Mouse (Mus musculus) E14TG2a.4 (cell line): ENCODE measurements around the gene Ahcyl2.

ENCODE experiments used
- H3K27me3 ChIP-seq: 2 replicates; pipeline ENCODE4 v1.6.1; 2014; ENCODE audit warnings: low read length, control low read depth; ENCODE audit not compliant: insufficient read depth
- H3K36me3 ChIP-seq: 2 replicates; pipeline ENCODE4 v1.6.1; 2014; ENCODE audit warnings: low read length, control low read depth; ENCODE audit not compliant: insufficient read depth
- H3K4me1 ChIP-seq: replicated peaks from 2 replicates; pipeline ENCODE4 v1.6.1; 2014; ENCODE audit warnings: low read depth, low read length, control low read depth
- H3K4me3 ChIP-seq: replicated peaks from 2 replicates; pipeline ENCODE4 v1.5.1; 2014; ENCODE audit warnings: mild to moderate bottlenecking, low read length
- H3K9me3 ChIP-seq: 2 replicates; pipeline ENCODE4 v1.6.1; 2014; ENCODE audit warnings: low read length, control low read depth
- CTCF ChIP-seq: conservative IDR thresholded peaks from 2 replicates; pipeline ENCODE4 v1.5.1; 2014; ENCODE audit warnings: low read length
- NANOG ChIP-seq: IDR thresholded peaks from 2 replicates; pipeline ENCODE4 v1.6.1; 2014; ENCODE audit warnings: borderline replicate concordance, low read length, mixed read lengths
- POU5F1 ChIP-seq: IDR thresholded peaks from 2 replicates; pipeline ENCODE4 v1.6.1; 2014; ENCODE audit warnings: low read length, borderline replicate concordance

The Ahcyl2 gene

DNA sequence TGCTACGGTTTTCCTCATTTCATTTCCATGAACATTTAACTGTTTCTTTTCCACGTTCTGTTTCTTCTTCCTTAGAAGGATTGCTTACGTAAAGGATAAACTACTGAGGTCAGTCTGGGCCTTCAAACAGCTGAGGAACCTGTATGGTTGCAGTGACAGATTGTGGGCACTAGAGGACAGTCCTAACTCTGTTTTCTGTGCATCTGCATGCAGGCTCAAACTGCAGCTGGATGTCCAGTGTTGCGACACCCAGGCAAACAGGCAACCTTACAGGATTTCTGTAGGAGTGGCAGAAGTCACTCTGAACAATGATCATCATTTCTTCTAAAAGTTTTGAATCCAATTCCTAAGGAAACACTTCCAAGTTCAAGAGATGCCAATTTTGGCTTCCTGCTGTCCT, 5.3 kb upstream of the Ahcyl2 start:
- TF ChIP-seq NANOG (no peak), CTCF (peak; percentile 87), POU5F1 (no peak)
- H3K4me3 ChIP-seq: no peak overlapping the region
- H3K36me3 ChIP-seq: 0 out of 2 replicates have a peak, but pooled peaks cover 3% of the 10 kb centered on the region
- peaks cover 15% of the 10 kb centered on the region for H3K4me1 ChIP-seq
- no peaks in the 10 kb centered on the region for H3K9me3 ChIP-seq
- H3K27me3 ChIP-seq: no peaks in the 10 kb centered on the region

DNA sequence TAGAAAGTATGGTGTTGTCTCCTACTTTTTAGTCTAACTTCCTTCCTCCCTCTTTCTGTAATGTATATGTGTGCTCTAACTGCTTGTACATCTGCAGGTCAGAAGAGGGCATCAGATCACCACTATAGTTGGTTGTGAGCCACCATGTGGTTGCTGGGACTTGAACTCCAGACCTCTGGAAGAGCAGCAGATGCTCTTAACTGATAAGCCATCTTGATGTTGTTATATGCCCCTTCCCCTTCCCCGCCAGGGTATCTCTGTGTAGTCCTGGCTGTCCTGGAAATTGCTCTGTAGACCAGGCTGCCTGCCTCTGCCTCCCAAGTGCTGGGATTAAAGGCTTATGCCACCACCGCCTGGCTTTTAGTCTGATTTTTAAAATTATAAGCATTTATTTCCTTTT, 937 bp upstream of the Ahcyl2 start:
- Histone ChIP-seq H3K9me3 (no peaks in the 10 kb centered on the region), H3K4me3 (no peak overlapping the region), H3K36me3 (0 out of 2 replicates have a peak, but pooled peaks cover 4% of the 10 kb centered on the region), H3K27me3 (peaks cover 10% of the 10 kb centered on the region; the same call in 1 of the 2 replicates), H3K4me1 (peaks cover 16% of the 10 kb centered on the region)
- TF ChIP-seq POU5F1 (no peak), CTCF (no peak), NANOG (no peak)

DNA sequence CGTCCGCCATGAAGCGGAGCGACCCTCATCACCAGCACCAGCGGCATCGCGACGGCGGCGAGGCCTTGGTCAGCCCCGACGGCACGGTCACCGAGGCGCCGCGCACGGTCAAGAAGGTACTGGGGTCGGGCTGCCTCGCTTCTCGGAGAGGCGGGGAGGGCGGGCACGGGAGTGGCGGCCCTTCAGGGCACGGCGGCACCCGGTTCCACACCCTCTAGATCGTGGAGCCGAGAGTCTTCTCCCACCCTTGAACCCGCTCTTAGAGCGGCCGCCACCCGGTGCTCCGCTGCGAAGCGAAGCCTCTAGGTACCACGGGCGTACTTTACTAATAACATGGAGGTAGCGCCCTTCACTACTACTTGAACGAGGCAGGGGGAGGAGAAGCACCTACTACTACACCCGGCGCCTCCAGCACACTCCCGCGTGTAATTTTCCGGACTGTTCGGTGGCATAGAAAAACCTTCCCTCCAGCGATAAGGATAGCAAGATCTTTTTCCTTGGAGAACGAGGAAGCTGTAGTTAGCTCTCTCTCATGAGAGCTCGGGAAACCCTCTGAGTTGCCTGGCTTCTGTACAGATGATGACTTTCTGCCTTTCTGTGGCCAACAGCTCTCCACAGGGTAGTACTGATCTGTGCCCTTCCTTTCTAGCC, 1.1 kb downstream of the Ahcyl2 start:
- TF ChIP-seq CTCF: no peak
- TF ChIP-seq NANOG: no peak
- TF ChIP-seq POU5F1: no peak
- Histone ChIP-seq H3K36me3 (0 out of 2 replicates have a peak, but pooled peaks cover 4% of the 10 kb centered on the region), H3K9me3 (no peaks in the 10 kb centered on the region), H3K27me3 (peaks cover 10% of the 10 kb centered on the region; the same call in 1 of the 2 replicates), H3K4me1 (peaks cover 16% of the 10 kb centered on the region), H3K4me3 (peak overlapping the region; percentile 96)

DNA sequence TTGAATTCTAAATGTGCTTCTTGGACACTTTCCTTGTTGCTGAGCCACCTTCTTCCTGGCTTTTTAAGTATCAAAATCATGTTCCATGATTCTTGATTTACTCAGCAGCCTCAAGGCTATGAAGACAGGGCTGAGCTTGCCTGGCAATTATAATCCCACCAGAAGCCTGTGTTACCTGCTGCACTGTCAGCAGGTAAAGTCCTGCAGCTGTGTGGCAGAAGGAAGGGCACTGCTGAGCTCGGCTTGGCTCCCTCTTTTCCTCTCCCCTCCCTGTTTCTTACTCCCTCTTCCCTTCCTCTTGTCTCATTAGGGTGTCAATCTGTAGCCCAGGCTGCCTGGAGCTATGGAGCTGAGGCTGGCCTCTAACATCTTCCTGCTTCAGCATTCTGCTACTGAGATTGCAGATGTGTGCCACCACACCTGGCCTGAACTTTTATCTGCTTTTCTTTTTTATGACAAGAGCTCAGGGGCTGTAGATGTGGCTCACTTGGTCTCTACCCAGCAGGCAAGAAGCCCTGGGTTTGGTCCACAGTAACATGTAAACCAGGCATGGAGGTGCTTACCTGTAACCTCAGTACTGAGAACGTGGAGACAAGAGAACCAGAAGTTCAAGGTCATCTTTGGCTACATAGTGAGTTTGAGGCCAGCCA, 3.0 kb downstream of the Ahcyl2 start:
- TF ChIP-seq POU5F1: no peak
- TF ChIP-seq CTCF: no peak
- TF ChIP-seq NANOG: no peak

DNA sequence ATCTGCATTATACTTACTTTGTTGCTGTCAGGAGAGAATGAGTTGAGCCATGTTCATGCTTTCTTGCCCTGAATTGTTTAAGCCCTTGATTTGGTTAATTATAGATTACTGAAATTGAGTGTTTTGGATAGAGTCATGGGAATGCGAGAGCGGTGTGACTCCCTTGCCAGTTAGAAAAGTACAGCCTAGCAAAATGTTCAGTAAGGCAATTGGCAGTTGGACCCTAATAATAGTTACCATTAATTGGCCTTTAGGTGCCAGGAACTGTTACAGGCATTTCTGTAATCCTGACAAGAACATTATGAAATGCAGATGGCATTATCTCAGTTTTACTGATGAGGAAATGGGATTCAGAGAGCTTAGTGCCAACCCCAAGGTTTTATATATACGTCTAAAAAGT, 4.4 kb downstream of the Ahcyl2 start:
- TF ChIP-seq NANOG (no peak), CTCF (no peak), POU5F1 (no peak)
- peaks cover 10% of the 10 kb centered on the region; the same call in 1 of the 2 replicates for H3K27me3 ChIP-seq
- H3K36me3 ChIP-seq: 0 out of 2 replicates have a peak, but pooled peaks cover 4% of the 10 kb centered on the region
- no peak overlapping the region for H3K4me3 ChIP-seq
- peaks cover 16% of the 10 kb centered on the region for H3K4me1 ChIP-seq
- no peaks in the 10 kb centered on the region for H3K9me3 ChIP-seq

More for the DNA sequence above, 3.0 kb downstream of the Ahcyl2 start:
- H3K9me3 ChIP-seq: no peaks in the 10 kb centered on the region
- H3K36me3 ChIP-seq: 0 out of 2 replicates have a peak, but pooled peaks cover 4% of the 10 kb centered on the region
- peaks cover 10% of the 10 kb centered on the region; the same call in 1 of the 2 replicates for H3K27me3 ChIP-seq
- no peak overlapping the region for H3K4me3 ChIP-seq
- peaks cover 16% of the 10 kb centered on the region for H3K4me1 ChIP-seq

DNA sequence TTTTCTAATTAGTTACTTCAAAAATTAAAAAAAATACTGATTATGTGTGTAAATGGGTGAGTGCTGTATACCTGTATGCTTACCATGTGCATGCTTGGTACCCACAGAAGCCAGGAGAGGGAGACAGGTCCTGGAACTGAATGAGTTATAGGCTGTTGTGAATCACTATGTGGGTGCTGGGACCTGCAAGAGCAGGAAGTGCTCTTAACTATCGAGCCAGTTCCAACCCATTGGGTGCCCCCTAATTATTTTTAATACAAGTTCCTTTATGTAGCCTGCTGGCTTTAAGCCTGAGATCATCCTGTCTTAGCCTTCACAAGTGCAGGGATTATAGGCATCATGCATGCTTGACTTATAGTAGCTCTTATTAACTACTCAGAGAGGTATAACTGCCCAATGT, 6.3 kb downstream of the Ahcyl2 start:
- Histone ChIP-seq H3K36me3 (0 out of 2 replicates have a peak, but pooled peaks cover 4% of the 10 kb centered on the region), H3K27me3 (peaks cover 8% of the 10 kb centered on the region; the same call in 1 of the 2 replicates), H3K9me3 (no peaks in the 10 kb centered on the region), H3K4me3 (no peak overlapping the region), H3K4me1 (peaks cover 14% of the 10 kb centered on the region)
- TF ChIP-seq CTCF (no peak), NANOG (no peak), POU5F1 (no peak)

DNA sequence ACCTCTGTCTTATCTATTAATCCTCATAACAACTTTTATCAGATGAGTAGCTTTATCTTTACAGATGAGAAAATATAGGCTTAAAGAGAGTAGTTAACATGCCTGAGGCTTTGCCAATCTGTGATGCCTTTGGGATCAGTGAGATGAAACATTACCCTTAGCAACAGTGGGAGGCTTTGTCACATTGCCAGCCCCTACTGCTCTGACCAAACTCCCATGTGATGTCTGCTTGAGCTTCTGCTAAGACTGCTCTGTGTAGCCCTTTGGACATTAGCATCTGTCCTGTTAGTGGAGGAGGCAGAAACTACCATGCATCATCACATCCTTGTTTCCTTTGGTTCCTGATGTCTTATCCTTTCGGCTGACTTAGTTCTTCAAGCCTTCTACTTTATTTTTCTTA, 7.8 kb downstream of the Ahcyl2 start:
- H3K27me3 ChIP-seq: no peaks in the 10 kb centered on the region
- H3K4me3 ChIP-seq: no peak overlapping the region
- peaks cover 6% of the 10 kb centered on the region for H3K4me1 ChIP-seq
- no peak for TF ChIP-seq POU5F1
- no peak for TF ChIP-seq NANOG
- no peak for TF ChIP-seq CTCF
- H3K36me3 ChIP-seq: 0 out of 2 replicates have a peak, but pooled peaks cover 4% of the 10 kb centered on the region
- H3K9me3 ChIP-seq: no peaks in the 10 kb centered on the region

DNA sequence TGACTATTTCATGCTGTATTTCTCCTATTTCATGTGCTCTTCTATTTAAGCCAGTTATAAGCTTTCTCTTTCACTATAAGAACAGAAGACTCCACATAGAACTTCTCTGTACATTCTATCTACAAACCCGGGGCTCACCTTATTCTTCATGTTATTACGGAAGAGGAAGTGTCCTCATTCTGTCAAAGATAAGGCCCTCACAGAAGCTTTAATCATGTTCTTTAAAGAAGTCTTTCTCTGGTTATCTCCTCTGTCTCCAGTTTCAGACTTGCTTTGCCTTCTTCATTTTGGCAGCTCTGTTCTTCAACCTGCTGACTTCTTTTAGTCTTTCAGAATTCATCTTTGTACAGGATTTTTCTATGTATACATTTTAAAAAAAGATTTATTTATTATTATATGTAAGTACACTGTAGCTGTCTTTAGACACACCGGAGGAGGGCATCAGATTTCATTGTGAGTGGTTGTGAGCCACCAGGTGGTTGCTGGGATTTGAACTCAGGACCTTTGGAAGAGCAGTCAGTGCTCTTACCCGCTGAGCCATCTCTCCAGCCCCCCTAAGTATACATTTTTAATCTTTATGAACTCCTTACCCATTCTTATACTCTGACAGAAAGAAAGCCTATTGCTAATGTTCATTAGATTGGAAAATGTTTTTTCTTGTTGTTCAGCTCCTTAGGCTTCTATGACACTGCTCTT, 8.9 kb downstream of the Ahcyl2 start:
- H3K4me1 ChIP-seq: no peaks in the 10 kb centered on the region
- H3K4me3 ChIP-seq: no peak overlapping the region
- no peaks in the 10 kb centered on the region for H3K9me3 ChIP-seq
- TF ChIP-seq CTCF: no peak
- TF ChIP-seq POU5F1: no peak
- no peak for TF ChIP-seq NANOG
- H3K27me3 ChIP-seq: no peaks in the 10 kb centered on the region
- no peaks in the 10 kb centered on the region for H3K36me3 ChIP-seq
